Mouse (Mus musculus) liver, embryonic 14.5 days (tissue): Measurements from ENCODE around the gene Tac2.

Experiments used
- CTCF ChIP-seq: IDR thresholded peaks from 2 replicates; pipeline ENCODE4 v1.5.1; 2016; ENCODE audit warnings: antibody characterized with exemption, low read depth, control low read depth
- EP300 ChIP-seq: IDR thresholded peaks from 2 replicates; pipeline ENCODE4 v1.6.1; 2016; ENCODE audit warnings: antibody characterized with exemption, low read depth

- TF ChIP-seq CTCF (no peak), EP300 (no peak)
Measured at GRCm38 (mm10) chr10:127704293-127704692, 20.0 kb upstream of the Tac2 start.
